Mouse (Mus musculus) heart, postnatal 25 days (tissue): ENCODE data around the gene Smim14. TPM values are rescaled to one million over a fixed set of nuclear protein-coding genes. Genes with fewer than 3 reads are reported as not detected.
"Not testable (repeated sequence)": the region's sequence is repeated elsewhere in the genome, so short reads cannot be mapped to it uniquely, and the experiment has no call there.

Experiments
- DNase-seq: peaks from one replicate; pipeline ENCODE4 v3.0.0; 2022; ENCODE audit warnings: low spot score
- intact Hi-C: fragments of 180-260 bp; cut with DNase I; formaldehyde crosslinking; loops from one replicate; pipeline ENCODE4 v1.15.1; 2025
- total RNA-seq, 2 experiments: library from RNA; stranded (reverse); gene quantifications; 2 replicates each; pipeline ENCODE4 v1.2.3; 2021

Smim14 gene
- total RNA-seq, 2 experiments from 2014 or later = 91.5 to 105 TPM

DNA sequence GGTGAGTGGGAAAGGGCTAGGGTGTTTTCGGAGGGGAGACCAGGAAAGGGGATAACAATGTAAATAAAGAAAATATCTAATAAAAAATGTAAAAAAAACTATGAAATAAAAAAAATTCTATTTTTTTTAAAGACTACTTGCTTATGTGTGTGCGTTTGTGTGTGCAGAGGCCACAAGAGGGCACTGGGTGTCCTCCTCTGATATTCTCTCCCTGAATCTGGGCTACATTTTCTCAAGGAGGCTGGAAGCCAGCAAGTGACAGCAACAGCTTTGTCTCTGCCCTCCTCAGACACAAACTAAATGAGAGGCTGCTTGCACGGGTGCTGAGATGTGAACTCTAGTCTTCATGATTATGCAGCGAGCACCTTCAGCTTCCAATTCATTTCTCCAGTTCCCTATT is 58.8 kb downstream of the Smim14 start:
- intact Hi-C loops = loop anchor here (5.0 kb wide), 1 partner anchor 41 kb away; the partner anchor contains the start of gene Ugdh
- no peak for DNase-seq

DNA sequence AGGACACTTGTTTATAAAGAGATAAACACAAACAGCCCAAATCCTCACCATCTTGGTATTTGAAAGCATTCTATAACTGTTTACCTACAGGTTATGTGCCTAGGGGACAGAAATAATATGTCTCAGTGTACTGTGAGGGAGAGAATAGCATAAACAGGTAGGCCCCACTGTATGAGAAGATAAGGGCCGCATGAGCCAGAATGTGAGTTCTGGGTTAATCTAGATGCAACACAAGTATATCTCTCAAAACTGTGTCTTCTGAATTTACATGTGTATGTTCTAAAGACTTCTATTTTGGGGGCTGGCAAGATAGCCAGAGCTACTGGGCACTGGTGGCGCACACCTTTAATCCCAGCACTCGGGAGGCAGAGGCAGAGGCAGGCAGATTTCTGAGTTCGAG is 60.2 kb downstream of the Smim14 start:
- not testable (repeated sequence) for DNase-seq
- intact Hi-C loops = loop anchor here (5.0 kb wide), 1 partner anchor 39 kb away; the partner anchor contains the start of gene Ugdh

DNA sequence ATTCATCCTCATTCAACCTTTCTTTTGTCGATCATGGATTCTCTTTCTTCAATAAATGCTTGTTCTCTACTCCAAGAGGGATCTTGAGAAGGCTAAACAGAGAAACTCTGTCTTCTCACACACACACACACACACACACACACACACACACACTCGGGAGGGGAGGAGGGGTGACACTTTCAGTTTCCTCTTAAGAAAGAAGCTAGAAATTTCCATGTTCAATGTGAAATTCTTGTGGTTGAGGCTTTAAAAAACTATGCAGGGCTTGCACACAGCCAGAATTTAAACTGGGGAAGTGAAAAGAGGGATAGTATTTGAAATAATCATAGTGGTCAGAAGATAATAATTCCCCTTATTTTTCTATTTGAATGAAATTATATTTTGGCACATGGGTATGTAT is 61.2 kb downstream of the Smim14 start:
- intact Hi-C loops = loop anchor here (5.0 kb wide), 1 partner anchor 39 kb away; the partner anchor contains the start of gene Ugdh
- DNase-seq = no peak

DNA sequence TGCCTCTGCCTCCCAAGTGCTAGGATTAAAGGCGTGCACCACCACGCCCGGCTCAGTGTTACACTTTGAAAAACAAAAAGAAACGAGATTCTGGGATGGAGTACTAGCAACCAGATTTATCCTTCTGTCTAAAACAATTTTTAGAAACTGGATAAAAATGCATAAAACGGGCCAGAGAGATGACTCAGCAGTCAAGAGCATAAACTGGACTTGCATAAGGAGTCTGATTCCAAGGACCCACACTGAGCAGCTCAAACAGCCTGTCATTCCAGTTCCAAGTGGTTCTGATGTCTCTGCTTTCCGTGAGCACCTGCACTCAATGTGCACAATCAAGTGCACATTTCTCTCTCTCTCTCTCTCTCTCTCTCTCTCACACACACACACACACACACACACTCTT is 67.2 kb downstream of the Smim14 start:
- intact Hi-C loops = no loop called here
- no peak for DNase-seq

DNA sequence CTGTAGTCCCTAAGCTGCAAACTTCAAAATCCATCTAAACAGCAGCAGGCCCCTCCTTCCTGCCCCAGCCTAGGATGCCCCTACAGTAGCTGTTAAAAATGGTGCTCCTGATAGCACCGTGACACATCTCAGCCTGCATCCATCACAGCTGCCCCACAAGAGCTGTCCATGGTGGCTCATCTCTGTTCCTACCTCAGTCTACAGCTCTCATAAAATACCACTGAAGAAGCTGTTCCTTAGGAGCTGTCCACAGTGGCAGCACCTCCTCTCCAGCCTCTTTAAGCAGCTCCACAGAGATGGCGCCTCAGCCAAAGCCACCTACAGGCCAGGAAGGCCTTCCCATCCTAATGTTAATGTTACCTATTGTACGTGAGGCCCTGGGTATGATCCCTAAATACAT is 70.1 kb downstream of the Smim14 start:
- intact Hi-C loops = no loop called here
- no peak for DNase-seq

DNA sequence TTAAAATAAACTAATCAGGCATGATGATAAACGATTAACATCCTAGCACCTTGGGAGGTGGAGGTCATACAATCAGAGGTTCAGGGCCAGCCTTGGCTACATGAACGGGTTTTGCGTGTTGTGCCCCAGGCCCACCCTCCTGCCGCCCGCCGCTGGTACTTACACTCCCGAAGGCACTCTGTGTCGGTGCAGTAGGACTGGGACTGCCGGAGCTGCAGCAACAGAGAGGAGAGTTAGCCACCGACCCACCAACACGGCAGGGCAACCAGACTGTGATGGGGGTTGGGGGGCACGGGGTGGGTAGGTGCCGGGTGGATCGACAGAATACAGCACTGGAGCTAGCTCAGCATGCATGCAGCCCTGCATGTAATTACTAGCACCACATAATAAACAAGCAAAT is 76.6 kb downstream of the Smim14 start:
- DNase-seq = no peak
- intact Hi-C loops = no loop called here

DNA sequence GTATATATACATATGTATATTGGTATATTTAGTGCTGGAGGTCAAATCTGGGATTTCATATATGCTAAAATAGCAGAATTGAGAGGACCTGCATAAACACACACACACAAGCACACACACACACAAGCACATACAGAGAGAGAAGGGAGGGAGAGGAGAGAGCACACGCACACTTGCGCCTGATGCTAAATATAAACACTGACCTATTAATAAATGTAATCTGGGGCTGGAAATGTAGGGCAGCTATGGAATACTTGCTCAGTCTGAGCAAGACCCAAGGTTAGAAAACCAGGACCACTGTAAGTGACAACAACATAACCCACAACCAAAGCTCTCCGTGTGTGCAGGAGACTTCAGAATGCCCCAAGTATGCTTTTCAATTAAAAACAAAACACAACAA is 77.5 kb downstream of the Smim14 start:
- intact Hi-C loops = no loop called here

DNA sequence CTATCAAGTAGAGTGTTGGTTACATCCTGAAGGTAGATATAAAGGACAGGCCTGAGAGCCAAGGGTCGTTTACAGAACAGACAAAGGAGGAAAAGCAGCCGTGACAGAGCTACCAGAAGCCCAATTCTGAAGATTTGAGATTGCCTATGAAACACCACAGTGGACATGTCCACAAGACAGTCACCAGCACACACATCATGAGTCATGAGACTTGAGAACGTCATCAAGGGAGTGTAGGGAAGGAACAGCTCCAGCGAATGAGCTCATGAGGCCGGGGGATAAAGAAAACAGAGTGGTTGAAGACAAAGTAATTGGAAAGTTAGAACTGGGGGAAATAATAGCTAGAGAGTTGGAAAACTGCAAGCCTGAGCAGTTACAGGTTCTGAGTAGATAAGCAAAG is 79.1 kb downstream of the Smim14 start:
- DNase-seq = peak; percentile 47
- intact Hi-C loops = no loop called here

More for the DNA sequence above, 77.5 kb downstream of the Smim14 start:
- DNase-seq = no peak

DNA sequence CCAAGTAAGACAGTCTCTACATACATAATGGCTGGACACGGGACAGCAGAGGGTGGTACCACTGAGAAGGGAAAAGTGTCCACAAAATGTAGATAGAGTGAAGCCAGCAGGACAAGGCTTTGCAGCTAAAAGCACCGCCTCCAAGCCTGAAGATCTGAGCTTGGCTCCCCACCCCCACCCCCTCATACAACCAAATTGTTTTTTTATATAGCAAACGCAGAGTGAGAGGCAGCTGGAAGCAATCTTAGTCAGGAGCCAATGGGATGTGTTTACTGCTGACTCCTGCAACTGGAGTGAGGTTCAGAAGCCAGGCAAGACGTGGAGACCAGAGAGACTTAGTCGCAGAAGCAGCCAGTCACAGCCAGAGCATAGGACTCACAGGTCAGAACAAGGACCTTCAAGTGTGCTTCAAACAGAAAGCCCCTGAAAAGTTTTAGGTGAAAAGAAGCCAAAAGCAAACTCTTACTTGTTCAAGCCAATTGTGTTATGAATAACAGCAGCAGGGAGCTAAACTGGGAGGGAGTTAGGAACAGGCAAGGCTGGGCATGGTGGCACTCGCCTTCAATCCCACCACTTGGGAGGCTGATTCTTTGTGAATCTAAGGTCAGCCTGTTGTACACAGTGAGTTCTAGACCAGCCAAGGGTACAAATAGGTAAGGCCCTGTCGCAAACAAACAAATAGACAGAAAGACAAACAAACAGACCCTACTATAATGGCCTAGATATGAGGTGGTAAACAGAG is 79.7 kb downstream of the Smim14 start:
- intact Hi-C loops = no loop called here
- no peak for DNase-seq

DNA sequence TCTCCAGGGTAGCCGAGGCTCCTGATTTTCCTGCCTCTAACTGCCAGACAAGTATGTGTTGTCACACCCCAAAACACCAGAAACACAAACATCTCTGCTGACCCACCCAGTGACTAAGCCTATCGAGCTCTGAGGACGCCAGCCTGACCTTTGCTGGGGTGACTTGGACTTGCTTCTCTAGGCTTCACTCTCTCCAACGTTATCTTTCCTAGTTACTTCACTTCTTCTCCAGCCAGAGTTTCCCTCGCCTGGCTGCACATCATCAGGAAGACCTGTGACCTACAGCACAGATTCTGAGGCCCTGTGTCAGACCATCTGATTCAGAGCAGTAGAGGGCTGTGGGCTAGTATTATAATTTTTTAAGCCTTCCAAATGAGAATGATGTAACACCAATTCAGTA is 82.2 kb downstream of the Smim14 start:
- DNase-seq = peak; percentile 70
- intact Hi-C loops = no loop called here

DNA sequence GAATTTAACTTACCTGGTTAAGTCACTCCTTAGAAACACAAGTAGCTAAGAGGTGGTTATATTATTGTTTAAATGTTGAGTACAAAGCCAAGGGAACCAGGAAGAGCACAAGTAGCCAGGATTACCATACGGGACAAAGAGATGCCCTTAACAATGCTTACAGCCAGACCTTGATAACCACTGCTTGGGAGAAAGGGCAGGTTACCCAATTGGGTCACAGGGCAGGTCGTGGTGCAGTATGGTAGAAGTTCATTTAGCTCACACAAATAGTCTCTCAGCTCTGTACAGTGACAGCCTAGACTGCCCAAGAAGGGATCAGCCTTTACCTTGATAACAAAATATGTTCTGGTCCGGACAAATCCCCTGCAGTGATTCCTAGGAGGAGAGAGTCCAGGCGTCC is 88.0 kb downstream of the Smim14 start:
- intact Hi-C loops = no loop called here
- no peak for DNase-seq

DNA sequence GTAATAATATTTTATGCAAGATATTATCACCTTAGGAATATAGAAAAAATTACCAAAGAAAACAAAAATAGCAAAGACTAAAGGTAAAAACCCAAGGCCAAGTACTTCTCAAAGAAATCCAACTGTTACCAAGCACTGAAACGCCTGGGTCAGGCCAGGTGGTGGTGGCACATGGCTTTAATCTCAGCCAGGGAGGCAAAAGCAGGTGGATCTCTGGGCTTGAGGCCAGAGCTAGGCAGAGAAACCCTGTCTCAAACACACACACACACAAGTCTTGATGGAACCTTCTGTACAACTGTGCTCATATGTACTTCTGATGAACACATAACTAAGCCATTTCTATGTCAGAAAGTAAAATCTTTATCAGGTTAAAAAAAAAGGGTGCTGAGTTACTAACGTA is 89.2 kb downstream of the Smim14 start:
- intact Hi-C loops = no loop called here
- no peak for DNase-seq

DNA sequence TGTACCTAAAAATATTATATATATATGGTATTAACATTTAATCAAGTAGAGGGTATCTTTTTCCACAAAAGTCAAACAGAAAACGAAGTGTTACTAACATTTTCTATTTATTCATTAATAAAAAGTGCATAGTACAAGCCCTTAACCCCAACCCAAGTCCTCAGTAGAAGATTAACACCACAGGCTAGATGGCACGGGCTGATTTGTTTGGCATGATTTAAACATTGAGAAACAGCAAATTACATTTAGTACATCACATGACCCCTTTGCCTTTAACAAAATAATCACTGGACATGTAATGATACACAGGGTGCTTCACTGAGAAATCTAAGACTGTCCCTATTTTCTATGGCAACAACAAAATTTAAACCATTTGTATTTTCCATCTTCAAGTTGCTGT is 90.2 kb downstream of the Smim14 start:
- no peak for DNase-seq
- intact Hi-C loops = no loop called here

DNA sequence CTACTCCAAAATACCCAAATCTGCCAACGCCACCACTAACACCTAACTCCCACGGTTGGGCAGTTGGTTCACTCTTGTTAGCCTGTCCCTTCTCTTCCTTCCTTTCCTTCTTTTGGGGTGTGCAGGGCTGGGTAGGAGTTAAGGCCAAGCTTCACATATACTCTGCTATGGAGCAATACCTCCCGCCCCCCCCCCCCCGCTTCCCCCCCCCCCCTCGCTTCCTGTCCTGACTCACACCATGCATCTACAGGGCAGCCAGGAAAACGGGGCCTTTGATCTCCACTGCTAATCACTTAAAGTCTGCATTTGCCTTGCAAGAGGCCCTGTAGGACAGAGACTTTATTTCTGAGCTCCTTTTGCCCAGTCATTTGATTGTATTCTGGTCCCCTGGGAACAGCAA is 92.0 kb downstream of the Smim14 start:
- no peak for DNase-seq
- intact Hi-C loops = no loop called here

DNA sequence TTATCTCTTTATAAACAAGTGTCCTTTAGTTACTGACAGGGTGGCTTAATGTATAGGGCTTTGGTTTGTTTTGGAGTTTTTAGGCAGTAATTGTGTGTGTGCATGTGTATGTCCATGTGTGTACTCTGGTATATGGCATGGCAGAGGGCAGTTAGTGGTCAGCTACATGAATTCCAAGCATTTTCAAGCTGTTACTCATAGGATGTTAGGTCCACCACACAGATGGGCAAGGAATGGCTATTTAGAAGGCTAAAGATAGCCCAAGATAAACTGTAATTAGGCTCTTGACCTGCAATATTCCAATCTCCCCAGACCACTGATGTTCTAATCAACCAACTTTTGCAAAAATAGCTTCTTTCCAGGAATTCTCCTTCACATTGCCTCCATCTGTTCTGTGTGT is 98.9 kb downstream of the Smim14 start:
- DNase-seq = no peak
- intact Hi-C loops = loop anchor here (5.0 kb wide), 2 partner anchors 39 to 99 kb away; partner anchors contain the start of genes Smim14 and Ube2k

DNA sequence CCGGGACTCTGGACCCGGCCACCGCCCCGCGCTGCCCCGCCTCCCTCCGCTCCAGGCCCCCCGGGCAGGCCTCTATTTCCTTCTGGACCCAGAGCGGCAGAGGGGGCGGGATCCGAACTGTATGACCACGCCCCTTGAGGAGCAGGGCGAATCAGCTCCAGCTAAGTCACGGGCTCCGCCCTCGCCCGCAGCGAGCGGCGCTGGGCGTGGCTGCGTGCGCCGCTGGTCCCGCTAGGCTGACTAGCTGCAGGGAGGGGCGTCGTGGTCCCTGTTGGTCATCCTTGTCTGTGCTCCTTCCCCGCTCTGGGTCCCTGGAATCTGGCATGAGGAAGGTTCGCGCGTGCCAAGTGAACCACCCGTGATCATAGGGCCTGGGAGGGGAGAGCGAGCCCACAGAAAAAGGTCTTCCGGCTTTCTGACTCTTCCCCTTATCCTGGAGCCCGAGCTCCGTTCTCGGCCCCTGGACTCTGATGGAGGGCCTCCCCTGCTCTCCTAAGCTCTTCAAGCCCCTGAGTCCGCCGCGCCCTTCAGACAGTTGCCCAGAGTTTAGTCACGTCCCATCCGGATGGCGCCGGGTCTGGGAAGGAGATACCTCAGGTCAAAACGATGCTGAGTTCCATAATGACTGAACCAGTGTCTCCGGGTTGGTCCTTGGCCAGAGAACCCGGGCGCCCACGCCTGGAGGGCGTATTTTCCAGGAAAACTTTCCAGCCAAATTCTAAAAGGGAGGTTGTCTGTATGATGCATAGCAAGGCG is 101.0 kb downstream of the Smim14 start, which contains the start of gene Ugdh:
Gene Ugdh, minus strand, starts transcription at position 144 of the 756 bp plus-strand sequence.
- intact Hi-C loops = loop anchor here (2.0 to 5.0 kb wide), 3 partner anchors 41 to 101 kb away; partner anchors contain the start of genes Gm43552, Smim14 and Ube2k
- DNase-seq = peak; percentile 99

DNA sequence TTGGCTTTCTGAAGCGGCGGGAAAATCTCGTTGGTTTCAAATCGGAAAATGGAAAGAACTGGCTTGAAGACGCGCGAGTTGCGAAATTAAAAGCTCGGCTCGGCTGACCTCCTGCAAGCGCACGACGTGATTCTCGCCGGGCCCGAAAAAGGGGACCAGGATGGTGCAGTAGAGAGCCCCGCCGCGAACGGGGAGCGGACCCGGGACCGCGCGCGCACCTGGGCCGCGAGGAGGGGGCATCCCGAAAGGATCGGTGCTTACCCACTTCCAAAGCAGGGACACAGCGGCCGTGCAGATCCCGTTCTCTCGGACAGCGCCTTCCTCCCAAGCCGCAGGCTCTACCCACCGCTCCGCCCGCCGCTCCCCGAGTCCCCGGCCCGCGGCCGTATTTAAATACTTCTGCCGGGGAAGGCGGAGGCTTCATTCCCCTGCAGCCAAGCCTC is 101.6 kb downstream of the Smim14 start:
- DNase-seq = no peak
- intact Hi-C loops = loop anchor here (2.0 to 5.0 kb wide), 3 partner anchors 42 to 102 kb away; partner anchors contain the start of genes Gm43552, Smim14 and Ube2k

DNA sequence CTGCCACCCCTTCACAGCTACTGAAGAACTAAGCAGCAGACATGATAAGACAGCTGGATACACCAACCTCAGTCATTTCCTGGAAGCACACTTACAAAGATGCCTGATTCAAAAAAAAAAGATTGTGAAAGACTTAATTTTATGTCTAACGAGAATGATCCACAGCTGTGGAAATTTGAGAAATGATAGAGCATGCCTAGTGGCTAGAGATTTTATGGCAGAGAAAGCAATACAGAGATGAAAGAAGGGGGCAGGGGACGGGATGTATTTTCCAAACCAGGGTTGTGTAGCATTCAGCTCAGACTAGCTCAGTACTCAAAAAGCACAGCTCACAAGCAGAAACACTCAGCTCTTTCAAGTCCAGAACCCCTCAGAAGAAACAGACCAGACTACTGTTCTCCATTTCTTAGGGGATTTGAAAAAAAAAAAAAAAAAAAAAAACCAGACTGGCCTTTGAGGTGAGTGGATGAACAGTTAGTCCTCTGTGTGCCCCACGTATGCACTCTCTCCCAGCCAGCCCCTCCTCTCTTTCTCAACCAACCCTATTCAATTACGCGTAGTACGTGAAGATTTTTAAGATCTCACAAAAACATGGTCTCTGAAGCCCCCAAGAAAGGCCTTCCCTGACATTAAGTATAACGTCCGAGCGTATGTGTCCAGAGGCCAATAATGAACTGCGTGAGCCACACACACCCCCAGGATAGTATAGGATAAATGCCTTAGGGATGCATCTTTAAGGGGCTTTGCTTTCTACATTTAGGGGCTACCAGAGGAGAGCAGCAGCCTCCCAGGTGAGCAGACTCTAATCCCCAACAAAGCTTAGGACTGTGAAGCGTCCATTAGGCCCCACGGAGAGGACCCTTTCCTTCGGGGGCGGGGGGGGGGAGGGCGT is 102.3 kb downstream of the Smim14 start:
- intact Hi-C loops = loop anchor here (2.0 to 5.0 kb wide), 3 partner anchors 43 to 103 kb away; partner anchors contain the start of genes Gm43552, Smim14 and Ube2k
- no peak for DNase-seq

DNA sequence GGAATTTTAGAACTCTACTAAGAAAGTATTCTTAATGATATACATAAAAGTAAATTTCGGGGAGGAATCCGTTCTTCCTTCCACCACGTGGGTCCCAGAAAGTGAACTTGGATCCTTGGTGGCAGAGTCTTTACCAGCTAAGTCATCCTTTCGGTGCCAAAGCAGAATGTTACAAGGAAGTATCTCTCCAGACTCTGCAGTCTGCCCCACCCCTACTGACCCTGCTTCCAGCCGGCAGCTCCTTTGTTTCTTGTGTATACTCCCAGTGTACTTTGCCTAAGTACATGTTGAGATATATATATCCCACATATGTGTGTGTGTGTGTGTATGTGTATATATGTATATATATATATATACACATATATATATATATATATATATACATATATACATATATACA is 107.5 kb downstream of the Smim14 start:
- DNase-seq = no peak
- intact Hi-C loops = no loop called here

DNA sequence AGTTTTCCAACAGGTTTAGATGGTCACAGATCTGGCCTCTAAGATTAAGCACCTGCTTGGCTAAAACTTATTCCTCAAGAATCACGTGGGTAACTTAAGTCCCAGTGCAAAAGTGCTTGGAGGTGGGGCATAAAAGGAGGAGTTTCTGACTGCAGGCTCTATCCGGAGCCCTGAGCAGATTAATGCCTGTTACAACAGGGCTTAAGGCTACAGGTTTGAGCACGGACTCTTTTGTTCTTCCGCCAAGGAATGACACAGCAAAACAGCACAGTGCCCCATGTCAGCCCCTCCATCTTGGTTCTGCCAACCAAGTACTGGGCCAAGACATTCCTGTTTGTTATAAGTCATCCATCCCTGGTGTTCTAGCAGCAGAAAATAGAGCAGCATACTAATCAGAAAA is 108.7 kb downstream of the Smim14 start:
- no peak for DNase-seq
- intact Hi-C loops = no loop called here
